Mouse (Mus musculus) c-Kit-positive CD71-positive TER-119-negative erythroid progenitor cells, embryonic 14.5 days (primary cell): Measurements from ENCODE around the gene Slc12a7.

ENCODE experiments used
- DNase-seq: peaks from one replicate; pipeline ENCODE4 v3.0.0-alpha.2; 2013; ENCODE audit warnings: low read depth

The Slc12a7 gene

DNA sequence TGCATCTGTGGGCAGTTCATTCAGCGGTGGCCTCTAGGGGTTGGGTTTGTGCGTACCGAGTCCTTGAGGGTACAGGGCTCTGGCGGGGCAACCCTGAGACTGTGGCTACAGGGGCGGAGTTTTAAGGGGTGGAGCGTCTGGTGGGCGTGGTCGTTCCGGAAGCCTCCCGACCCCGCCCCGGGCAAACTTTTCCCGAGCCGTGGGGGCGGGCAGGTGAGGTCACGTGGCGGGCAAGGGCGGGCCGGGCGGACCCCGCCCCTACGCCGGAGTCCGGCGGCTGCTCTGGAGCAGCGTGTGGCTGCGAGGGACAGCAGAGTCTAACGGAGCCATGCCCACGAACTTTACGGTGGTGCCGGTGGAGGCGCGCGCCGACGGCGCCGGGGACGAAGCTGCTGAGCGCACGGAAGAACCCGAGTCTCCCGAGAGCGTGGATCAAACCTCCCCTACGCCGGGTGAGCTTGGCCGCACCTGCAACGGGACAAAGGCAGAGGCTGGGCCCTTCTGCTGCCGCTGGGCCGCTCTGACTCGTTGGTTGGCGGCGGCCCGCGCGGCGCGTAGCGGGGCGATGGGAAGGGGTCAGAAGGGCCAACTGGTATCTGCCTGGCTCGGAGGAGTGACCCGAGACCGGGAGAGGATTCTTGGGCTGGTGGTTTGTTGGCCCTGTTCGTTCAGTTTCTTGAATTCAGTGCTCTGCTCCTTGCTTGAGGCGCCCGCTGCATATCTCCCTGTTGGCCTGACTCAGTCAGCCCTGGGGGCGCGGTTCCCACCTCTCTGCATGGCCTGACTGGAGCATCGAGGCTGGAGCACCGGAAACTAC is 30.8 kb downstream of the Slc12a7 start:
- DNase-seq, result peak; percentile 76

DNA sequence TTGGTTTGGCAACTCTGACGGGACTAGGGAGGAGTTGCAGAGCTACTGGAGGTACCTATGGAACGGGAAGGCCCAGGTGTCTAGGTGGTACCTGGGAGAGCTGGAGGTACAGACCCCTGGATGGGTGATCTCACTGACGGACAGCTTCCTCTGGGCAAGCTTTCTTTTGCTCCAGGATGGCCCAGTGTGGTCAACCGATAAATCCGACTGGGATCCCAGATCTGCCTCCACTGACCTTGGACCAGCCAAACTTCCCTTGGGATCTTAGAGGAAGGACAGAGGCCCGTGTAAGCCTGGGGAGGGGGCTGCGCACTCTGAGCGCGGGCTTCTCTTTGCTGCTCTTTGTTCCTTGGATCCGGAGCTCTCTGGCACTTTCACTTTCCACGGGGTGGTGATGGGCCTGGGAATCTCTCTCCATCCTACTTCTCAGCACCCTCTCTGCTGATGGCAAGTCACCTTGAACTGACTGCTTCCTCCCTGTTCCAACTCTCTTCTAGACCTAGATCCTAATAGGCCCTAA is 31.4 kb downstream of the Slc12a7 start:
- DNase-seq, result no peak

DNA sequence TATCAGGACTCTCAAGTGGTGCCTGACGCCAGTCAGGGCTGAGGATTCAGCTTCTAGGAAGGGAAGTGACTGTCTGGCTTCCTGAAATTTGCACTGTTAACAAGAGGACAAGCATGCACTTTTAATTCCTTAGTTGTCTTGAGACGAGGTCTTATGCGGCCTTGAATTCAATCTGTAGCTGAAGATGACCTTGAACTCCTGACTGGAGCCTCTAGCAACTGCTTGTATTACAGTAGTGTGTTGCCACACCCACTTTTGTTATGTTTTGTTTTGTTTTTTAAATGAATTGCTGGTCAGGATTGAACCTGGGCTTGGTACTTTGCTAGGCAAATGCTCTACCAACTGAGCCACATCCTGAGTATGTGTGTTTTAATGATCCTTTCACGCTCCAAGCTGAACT is 32.5 kb downstream of the Slc12a7 start:
- DNase-seq, result no peak

DNA sequence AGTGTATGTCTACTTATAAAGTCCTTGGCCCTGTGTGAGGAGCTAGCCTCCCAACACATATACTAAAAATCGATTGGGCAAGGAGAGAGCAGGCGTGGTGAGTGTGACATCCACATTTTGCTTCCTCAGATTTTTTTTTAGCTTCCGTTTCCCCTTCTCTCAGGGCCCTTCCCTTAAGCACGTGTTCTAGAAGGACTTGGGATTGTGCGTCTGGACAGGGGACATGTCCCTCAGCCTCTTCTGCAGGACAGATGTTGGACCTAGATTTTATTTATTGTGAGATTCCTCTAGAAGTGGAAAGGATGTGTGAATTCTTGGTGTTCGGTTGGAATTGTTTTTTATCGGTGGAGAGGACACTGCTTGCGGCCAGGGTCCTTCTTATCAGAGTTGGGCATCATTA is 34.3 kb downstream of the Slc12a7 start:
- DNase-seq, result no peak

DNA sequence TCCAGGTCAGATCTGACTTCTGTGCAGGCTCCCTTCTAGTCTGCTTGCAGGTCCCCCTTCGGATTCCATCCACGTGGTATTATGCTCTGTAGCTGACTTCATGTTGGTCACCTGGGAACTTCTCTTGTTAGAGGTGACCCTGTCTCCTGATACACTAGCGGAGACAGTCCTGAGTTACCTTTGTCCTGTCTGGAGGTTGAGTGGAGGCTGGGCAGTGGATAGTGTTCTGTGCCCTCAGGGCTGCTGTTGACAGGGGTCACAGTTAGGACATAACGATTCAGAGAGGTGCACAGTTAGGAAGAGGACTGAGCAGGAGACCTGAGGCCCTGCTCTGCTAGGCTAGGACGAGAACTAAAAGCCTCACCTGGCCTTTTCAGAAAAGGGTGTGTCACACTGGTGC is 34.9 kb downstream of the Slc12a7 start:
- DNase-seq, result no peak

DNA sequence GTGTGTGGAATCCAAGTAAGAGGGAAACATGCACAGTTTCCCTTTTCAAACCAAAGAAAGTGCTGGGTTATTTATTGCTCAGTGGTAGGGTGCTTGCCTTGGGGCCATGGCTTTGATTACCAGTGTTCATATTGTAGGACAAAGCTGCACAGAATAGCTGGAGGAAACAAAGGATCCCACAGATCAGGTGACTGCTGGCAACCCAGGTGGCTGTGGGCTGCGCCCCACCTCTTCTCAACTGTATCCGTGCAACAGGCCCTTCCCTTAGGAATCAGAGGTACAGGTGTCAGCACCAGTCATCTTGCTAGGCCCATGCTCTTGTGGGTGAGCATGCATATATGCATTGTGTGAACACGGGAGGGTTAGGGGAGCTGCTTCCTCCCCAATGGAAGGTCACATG is 35.4 kb downstream of the Slc12a7 start:
- no peak for DNase-seq

DNA sequence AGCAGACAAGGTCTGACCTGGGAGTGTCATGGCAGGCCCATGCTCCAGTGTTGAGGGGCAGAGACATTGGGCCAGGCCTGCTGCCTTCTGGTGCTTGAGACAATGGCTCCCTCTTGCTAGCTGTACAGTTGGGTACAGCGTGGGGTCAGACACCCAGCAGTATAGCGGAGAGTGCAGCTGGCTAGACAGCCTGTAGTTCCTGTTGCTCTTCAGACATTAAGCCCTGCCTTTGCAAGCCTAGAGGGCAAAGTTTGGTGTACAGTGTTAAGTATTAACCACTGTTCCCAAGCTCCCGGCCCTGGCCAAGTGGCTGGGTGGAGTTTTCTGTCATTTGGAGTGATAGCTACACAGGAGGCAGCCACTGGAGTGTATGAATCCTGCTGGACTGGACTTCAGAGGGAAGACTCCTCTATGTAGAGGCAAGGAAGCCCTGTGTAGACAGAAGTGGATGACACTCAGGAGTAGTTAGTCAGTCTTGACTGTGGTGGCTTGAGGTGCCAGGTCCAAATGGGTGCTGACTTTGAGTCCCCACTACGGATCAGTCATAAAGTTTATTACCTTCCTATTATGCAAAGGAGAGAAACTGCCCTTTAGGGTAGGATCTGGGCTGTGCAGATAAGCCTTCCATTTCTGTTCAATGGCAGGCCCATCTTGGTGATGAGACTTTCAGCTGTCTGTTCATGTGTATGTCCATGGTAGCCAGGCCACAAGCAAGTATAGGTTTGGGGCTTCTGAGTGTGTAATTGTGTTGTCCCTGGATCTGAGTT is 37.2 kb downstream of the Slc12a7 start:
- no peak for DNase-seq

DNA sequence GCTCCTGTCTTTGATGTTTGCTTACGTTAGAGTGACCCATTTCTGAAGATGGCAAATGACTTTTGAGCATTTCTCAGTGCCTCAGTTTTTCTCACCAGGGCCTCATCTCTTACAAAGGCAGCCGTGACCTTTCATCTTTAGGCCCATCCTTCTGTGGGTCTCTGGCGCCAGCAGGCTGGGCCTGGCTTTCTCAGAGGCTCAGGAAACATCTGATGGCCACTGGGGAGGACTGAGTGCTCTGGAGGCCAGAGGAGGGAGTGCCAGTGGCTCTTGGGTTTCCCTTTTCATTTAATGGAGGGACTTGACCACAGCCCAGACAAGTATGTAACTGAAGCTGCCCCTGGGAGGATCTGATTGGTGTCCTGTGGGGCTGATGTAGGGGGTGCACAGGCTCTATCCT is 38.2 kb downstream of the Slc12a7 start:
- DNase-seq, result no peak

DNA sequence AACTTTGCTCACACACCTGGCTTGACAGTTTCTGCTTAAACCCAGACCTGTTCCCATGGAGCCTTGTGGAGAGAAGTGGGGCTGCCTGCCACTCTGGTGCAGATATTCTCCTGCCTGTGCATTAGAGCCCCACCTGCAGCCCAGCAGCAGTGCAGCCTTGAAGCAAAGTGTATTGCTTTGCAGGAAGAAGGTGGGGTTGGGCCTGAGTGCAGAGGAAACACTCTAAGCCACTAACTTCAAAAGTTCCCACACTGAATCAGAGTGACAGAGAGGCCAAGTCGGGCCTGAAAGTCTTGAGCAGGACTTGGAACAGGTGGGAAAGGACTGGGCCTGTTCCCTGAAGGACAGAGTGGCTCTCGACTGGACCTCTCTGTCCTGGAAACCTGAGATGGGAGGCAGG is 39.8 kb downstream of the Slc12a7 start:
- DNase-seq, result no peak

DNA sequence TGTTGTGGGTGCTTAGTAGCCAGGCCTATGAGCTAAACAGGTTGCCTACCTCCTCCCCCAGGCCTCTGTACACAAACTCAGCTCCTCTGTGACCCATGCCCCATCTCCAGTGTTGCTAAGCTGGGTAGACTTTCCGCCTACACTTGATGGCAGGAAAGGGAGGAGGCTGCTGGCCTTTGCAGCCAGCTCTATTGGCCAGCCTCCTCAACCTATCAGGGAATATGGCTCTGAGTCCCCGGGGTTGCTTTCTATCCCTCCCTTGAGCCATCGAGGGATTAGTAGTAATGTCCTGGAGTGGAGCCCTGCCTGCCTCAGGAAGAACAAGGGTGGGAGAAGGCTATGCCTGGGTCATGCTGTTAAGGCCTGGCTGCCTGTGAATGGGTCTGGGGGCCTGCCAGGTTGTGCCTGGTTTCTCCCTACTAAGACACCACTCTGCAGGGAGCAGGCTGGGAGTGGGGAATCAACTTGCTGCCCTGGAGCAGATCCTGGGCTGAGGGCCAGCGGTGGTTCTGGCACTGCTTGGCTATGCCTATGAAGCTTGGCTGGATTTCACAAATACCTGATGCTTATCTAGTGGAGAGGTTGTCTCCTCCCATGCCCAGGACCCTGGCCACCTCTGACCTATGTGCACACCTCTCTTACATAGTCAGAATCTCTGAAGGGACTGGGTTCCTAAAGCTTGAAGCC is 40.8 kb downstream of the Slc12a7 start:
- no peak for DNase-seq

DNA sequence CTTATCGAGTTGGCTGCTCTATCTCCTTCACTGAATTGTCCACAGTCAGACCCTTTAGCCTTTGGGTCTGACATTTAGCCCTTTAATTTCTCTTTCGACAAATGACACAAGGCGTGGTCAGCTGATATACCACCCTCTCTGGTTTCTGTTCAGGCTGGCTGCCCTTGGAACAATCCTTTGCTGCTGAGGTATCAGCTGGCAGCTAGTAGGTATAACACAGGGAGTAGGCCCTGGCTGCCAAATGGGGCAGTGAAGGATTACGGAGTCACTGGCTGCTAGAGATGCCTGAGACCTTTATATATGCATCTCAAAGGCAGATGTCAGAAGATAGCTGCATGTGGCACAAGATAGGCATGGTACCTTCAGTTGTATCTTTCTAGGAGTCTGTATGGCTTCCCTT is 42.9 kb downstream of the Slc12a7 start:
- no peak for DNase-seq

DNA sequence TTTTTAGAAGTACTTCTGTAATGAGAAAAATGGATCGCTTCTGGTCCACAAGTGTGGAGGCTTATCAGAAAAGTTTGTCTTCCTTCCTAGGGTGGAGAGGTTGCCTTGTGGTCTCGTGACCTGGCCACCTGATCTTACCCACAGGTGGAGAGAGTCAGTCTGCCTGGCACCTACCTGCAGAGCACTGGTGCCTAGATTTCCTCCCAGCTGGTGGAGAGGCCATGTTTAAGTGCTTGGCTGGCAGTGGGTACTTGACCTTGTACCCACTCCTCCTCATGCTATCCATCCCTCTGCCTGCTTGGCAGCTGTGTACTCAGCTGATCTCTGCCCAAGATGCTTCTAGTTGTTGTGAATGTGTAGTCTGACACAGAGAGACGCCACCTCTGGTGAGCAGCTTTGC is 44.7 kb downstream of the Slc12a7 start:
- DNase-seq, result no peak

DNA sequence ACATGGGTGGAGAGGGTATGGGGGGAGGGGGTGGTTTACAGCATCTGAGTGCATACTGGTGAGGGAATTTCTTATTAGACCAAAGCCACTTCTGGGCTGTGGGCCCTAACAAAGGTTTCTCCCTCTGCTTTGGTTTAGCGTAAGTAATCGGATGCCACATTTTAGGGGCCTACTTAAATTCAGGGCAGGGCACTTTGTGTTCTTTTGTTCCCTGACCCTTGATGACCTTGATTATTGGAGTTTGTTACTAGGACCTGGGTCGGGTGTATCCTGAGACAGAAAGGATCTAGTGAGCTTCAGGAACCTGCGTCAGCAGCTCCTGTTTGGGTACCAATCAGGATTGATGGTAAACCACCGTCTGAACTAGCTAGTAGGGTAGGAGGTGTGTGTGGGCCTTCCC is 49.6 kb downstream of the Slc12a7 start:
- no peak for DNase-seq

DNA sequence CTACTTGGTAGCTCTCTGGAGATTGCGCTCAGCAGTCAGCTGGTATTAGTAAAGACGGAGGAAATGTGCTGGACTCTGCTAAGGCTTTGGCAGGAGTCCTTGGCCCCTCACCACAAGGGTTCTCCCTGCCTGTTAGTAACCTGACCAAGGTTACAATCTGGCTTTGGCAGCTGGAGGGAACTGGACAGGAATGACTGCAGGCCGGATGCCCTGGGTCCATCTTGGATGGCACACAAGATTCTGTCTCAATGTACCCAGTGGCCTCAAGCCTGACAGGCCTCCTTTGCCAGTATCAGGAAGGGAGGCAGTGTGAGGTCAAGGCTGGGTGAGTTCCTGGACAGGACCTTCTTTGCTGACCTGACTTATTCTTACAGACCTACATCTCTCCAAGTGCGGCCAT is 59.3 kb downstream of the Slc12a7 start:
- no peak for DNase-seq

DNA sequence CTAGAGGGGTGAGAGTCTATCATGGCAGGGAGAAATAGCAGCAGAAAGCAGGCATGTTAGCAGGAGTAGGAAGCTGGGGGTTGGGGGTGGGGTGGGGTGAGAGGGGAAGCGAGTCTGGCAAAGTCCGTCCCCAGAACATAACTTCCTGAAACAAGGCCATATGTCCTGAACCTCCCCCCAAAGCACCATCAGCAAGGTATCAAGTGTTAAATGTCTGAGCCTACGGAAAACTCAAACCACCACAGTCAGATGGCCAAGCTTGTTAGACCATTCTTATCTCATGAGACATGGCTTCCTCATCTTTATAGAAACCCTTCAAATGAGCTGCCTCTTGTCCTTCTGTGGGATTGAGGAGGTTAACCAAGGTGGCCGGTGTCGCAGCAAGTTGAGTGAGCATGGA is 60.3 kb downstream of the Slc12a7 start:
- DNase-seq, result no peak

DNA sequence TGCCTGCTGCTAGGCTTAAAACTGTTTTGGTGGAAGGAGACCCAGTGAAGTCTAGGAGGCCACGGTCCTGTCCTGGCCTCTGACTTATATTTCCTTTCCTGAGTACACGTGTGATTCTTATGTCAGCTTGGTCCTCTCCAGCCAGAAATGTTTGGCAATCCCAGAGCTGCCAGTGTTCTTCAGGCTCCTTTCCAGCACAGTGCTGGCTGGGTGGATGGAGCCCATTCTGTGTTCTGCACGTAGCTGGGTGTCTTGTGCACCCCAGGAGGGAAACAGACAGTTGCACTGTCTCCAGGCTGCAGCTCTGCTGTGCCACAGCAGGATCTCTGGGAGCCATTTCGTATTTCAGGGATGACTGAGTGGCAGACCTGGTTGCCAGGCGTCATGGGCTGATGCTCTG is 66.2 kb downstream of the Slc12a7 start:
- DNase-seq, result no peak

DNA sequence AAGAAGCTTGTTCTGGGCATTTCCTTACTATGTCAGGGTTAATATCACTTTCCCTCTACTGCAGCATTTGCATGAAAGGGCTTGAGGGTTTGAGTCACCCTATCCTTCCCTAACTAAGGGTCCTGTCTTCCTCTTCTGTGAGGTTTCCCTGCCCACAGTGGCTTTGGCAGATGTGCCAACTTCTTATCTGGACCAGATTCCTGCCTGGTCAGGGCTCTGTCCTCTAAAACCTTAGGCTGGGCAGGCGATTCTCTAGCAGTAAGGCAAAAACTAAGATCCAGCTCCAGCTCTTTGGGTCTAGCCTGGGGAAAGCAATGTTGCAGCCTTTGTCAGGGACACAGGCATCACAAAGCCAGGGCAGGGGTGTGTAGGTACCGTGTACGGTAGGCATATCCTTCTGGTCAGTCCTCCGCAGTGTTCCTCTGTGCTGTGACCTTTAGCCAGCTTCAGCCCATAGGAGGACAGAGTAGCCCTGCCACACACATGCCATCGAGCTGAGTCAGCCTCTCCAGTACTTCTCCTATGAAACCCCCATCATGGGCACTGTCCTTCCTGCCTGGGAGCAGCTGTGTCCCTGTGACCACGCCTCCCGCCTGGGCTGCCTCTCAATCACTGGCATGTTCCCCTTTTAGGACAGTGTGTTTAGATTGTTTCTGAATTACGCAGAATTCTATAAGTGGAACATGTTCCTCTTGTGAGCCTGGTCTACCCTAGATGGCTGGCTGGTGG is 70.7 kb downstream of the Slc12a7 start:
- no peak for DNase-seq

DNA sequence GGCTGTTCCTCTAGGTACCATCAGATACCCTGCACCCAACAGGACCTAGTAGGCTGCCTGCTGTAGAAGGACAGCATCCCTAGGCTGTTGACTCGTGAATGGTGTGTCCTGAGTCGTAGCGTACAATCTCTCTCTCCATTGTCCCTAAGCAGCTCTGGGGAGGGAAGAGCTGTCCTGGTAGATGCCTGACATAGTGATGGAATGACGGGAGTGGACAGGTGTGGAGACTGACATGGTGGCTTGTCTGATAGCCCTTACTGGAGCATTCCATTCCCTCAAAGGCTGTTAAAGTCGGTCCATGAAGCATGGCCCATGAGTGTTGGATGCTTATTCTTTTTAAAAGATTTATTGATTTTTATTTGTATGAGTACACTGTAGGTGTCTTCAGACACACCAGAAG is 72.0 kb downstream of the Slc12a7 start:
- no peak for DNase-seq

DNA sequence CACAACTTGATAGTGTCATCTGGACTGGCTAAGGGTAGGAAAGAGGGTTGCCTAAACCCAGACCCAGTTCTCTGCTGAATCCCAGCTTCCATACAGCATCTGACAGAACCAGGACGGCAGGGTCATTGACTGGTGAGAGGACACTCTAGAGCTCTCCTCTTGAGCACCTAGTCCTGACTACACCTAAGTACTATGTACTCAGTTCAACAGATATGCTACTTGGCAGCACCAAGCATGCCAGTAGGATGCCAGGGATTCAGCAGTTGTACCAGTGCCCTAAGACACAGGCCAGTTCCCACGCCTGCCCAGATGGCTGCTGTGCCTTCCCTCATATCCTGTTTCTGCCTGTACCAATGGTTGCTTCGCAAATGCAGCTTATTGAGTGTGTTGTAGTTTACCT is 80.0 kb downstream of the Slc12a7 start:
- no peak for DNase-seq

DNA sequence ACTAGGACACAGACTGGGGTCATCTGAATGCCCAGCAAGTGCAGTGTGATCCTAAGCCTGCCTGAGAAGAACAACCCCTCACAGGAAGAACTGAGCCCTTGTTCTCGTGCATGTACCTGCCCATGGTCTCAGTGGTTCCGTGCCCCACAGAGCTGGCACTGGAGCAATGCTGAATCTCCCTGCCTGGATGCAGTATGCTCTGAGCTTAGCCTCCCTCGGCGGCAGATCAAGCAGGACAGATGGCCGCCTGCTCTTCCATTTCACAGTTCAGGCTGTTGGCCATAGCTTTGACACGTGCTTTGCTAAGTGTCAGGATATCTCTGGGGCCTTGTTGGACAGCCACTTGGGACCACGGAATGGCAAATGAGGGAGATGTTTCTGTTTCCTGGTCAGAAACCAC is 81.3 kb downstream of the Slc12a7 start:
- no peak for DNase-seq

DNA sequence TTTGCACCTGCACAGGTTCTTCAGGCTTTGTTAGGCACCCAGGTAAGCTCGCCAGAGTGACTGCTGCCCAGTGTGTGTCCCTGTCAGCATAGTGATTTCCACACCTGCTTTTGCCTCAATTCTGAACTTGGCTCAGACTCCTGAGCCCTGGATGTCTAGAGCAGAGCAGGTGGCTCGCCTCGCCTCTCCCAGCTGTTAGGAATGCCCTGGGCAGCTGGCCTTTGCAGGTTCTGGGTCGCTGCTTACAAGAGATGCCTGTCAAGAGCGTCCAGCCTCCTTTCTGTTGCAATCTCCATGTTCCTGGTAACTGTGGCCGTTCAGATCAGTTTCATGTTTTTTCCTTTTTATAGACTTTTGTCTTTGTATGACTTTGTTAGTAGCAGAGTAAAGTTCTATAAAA is 83.4 kb downstream of the Slc12a7 start:
- no peak for DNase-seq

DNA sequence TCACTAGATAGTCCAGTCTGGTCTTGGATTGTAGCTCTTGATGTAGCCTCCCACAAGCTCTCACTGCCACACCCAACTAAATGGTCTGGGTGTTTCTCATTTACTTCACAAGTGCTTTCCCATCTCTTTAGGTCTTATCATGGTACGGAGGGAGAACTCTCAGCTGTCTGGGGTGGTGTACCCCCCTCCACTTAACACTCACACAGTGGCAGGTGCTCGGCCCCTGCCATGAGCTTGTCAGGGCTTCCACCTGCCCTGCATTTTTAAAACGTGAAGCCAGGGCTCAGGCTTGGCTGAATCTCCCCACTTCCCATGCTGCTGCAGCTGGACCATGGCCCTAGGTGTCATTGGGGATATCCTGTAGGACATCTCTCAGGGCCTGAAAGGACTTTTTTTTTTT is 86.0 kb downstream of the Slc12a7 start:
- DNase-seq, result no peak
